Comparison of ENCODE assay signal across 9 mouse cellular contexts in the genomic region with DNA sequence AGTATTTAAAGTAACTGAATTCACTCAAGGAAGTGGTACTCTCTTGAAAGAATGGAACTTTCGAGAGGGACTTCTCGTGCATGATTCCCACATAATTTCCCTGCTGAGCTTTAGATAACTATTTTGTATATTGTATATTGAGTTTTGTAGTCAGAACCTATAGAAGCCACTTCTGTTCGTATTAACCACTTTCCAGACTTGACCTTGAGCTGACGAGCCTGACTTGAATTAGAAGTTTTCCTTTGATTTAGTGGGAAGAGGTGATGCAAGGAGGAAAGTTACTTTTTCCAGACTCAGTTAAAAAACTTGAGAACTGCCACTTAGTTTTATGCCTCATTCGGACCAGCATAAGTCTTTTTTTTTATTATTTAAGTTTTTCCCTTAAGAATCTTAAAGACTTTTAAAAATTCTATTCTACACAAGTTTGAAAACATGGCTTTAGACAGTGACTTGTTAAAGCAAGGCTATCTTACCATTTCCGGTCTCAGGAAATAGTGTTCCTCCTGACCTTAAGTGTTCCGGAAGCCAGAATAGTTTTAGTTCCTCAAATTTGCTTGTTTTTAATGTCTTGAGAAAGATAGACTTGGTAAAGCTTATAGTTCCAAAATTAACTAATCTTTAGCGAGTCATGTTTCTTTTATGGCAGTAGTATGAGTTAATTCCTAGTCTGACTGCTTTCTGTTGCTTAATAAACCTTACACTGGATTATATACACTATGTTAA. TPM values are rescaled to one million over a fixed set of nuclear protein-coding genes. Genes with fewer than 3 reads are reported as not detected.
DNase-seq lines count a peak whose midpoint lies in the region; ATAC-seq and TF ChIP-seq lines count a peak whose summit lies in the region.
"Had no signal": no experiment of that assay in that cellular context is flagged by ENCODE, and none has a peak within 500 bp of the region (broad histone marks: within the 10 kb centered on the region; RNA-seq: fewer than 3 reads in every experiment).

No protein-coding gene starts in this region.

- peak; percentile 90 for TF ChIP-seq EP300 in MEL (IDR thresholded peaks at IDR 0.05; ENCODE audit: low read depth in 1 of 2, low read length in 2 of 2)

- TF ChIP-seq POLR2A in MEL (IDR thresholded peaks at IDR 0.05; ENCODE audit: control insufficient read depth in 1 of 2, insufficient read depth in 1 of 2, low read depth in 1 of 2, low read length in 2 of 2, poor library complexity in 1 of 2) = no peak

- H3K27me3 ChIP-seq in MEL (ENCODE audit: control insufficient read depth in 1 of 2, insufficient read depth in 2 of 2, low read length in 2 of 2) = no peaks in the 10 kb centered on the region
- no peaks in the 10 kb centered on the region for H3K27me3 ChIP-seq in hindbrain, embryonic 12.5 days

- H3K9me3 ChIP-seq in MEL (replicated peaks; ENCODE audit: insufficient read depth, low read length) = no peaks in the 10 kb centered on the region
- no peaks in the 10 kb centered on the region for H3K9me3 ChIP-seq in hindbrain, embryonic 12.5 days (replicated peaks)

- peak overlapping the region; percentile 66 to 75 for H3K4me3 ChIP-seq in MEL (ENCODE audit: control insufficient read depth in 1 of 2, insufficient read depth in 1 of 2, low read depth in 2 of 2, low read length in 2 of 2)
- no peak overlapping the region for H3K4me3 ChIP-seq in hindbrain, embryonic 12.5 days

- peak overlapping the region; percentile 92 for H3K27ac ChIP-seq in MEL (ENCODE audit: control insufficient read depth, low read depth, low read length)
- H3K27ac ChIP-seq in hindbrain, embryonic 12.5 days = no peak overlapping the region

- no peak for ATAC-seq in hindbrain, embryonic 12.5 days (ENCODE audit: low FRiP score)
- ATAC-seq in megakaryocyte progenitor cell, adult 5-6 weeks (replicated peaks; ENCODE audit: poor library complexity) = peak; percentile 26

- WGBS in hindbrain, embryonic 12.5 days = 84% methylated on average over 8 of the region's 8 CpGs

- peak overlapping the region; percentile 52 for H3K9ac ChIP-seq in MEL (ENCODE audit: control insufficient read depth, low read depth, low read length, poor library complexity, severe bottlenecking)
- H3K9ac ChIP-seq in hindbrain, embryonic 12.5 days = no peak overlapping the region

- peak overlapping the region; percentile 92 for H3K4me2 ChIP-seq in hindbrain, embryonic 12.5 days (replicated peaks)

- H3K79me2 ChIP-seq in MEL (ENCODE audit: control insufficient read depth, insufficient read depth, low read length, poor library complexity) = peaks cover 34% of the 10 kb centered on the region

- DNase-seq in heart, adult 9 months (ENCODE audit: low spot score in 2 of 2) = peak; percentile 21 to 38
- DNase-seq in heart, postnatal 25 days (ENCODE audit: low spot score) = no peak
- peak; percentile 94 for DNase-seq in MEL (ENCODE audit: low read depth, low spot score)
- no peak for DNase-seq in urinary bladder, postnatal 10 days (ENCODE audit: low spot score)
- no peak for DNase-seq in urinary bladder, adult 2 months (ENCODE audit: low spot score)
- no peak for DNase-seq in cerebellum, postnatal 25 days

- intact Hi-C loops in heart, postnatal 25 days (cut with DNase I) = loop anchor here (10.0 kb wide), 1 partner anchor 67 kb away; no protein-coding TSS in a partner anchor

- peaks cover 19 to 20% of the 10 kb centered on the region in 2 experiments for H3K4me1 ChIP-seq in MEL (ENCODE audit: control insufficient read depth in 1 of 2, insufficient read depth in 2 of 2, low read length in 2 of 2)
- H3K4me1 ChIP-seq in hindbrain, embryonic 12.5 days = peaks cover 32% of the 10 kb centered on the region

- peaks cover 7 to 30% of the 10 kb centered on the region in 2 experiments; a peak in 3 of 4 replicates for H3K36me3 ChIP-seq in MEL (ENCODE audit: control insufficient read depth in 1 of 2, insufficient read depth in 2 of 2, low read length in 2 of 2)
- no peaks in the 10 kb centered on the region for H3K36me3 ChIP-seq in hindbrain, embryonic 12.5 days

- TF ChIP-seq RAD21 in MEL (IDR thresholded peaks at IDR 0.05; ENCODE audit: low read depth, low read length) = no peak

- no peak for TF ChIP-seq CTCF in MEL (IDR thresholded peaks at IDR 0.05 in 2 of 3, conservative IDR thresholded peaks at IDR 0.05 in 1 of 3; ENCODE audit: control insufficient read depth in 1 of 3, insufficient read depth in 1 of 3, low read depth in 2 of 3, low read length in 3 of 3, poor library complexity in 1 of 3, severe bottlenecking in 1 of 3)

TF ChIP-seq in MEL, 35 proteins besides CTCF, POLR2A, EP300 and RAD21 (continues in another document):
- no peak for TF ChIP-seq TAL1 (IDR thresholded peaks at IDR 0.05; ENCODE audit: low read length)
- 0 out of 2 replicates have a peak, but pooled peaks have one; percentile 49 for TF ChIP-seq MAX (IDR thresholded peaks at IDR 0.05; ENCODE audit: low read length)
- TF ChIP-seq BHLHE40 (IDR thresholded peaks at IDR 0.05; ENCODE audit: borderline replicate concordance, low read depth, low read length) = peak; percentile 65; the same call in 1 of the 2 replicates
- TF ChIP-seq MYC (IDR thresholded peaks at IDR 0.05; ENCODE audit: low read depth, low read length) = peak; percentile 86
- TF ChIP-seq USF1 (IDR thresholded peaks at IDR 0.05; ENCODE audit: low read depth, low read length) = no peak
- TF ChIP-seq GATA1 (IDR thresholded peaks at IDR 0.05; ENCODE audit: low read depth, low read length) = peak; percentile 80
- TF ChIP-seq UBTF (IDR thresholded peaks at IDR 0.05; ENCODE audit: borderline replicate concordance, insufficient read depth, low read depth, low read length) = no peak
- 0 out of 2 replicates have a peak, but pooled peaks have one; percentile 28 for TF ChIP-seq NELFE (IDR thresholded peaks at IDR 0.05; ENCODE audit: low read depth, low read length)
- peak; percentile 78 for TF ChIP-seq HCFC1 (IDR thresholded peaks at IDR 0.05; ENCODE audit: low read depth, low read length)
- no peak for TF ChIP-seq MYB (IDR thresholded peaks at IDR 0.05; ENCODE audit: low read depth, low read length)
- TF ChIP-seq NRF1 (IDR thresholded peaks at IDR 0.05; ENCODE audit: insufficient read depth, low read depth, low read length, poor library complexity, severe bottlenecking) = no peak
- 0 out of 2 replicates have a peak, but pooled peaks have one; percentile 32 for TF ChIP-seq POLR2AphosphoS2 (IDR thresholded peaks at IDR 0.05; ENCODE audit: low read length)
- peak; percentile 68; the same call in 1 of the 2 replicates for TF ChIP-seq MEF2A (IDR thresholded peaks at IDR 0.05; ENCODE audit: extremely low read depth, insufficient replicate concordance, low read depth, low read length, poor library complexity, severe bottlenecking)
- TF ChIP-seq ETS1 (IDR thresholded peaks at IDR 0.05; ENCODE audit: low read depth, low read length) = peak; percentile 93
- TF ChIP-seq ZNF384 (IDR thresholded peaks at IDR 0.05; ENCODE audit: low read depth, low read length) = 0 out of 2 replicates have a peak, but pooled peaks have one; percentile 6

RNA-seq across cellular contexts. Expression of a gene that starts 1.6 kb away (rescaled TPM):
- under 1 TPM; 0.55 to 0.59 TPM for total RNA-seq in heart, postnatal 25 days (2021)
- 0.04 TPM in 1 of 2 replicates, not detected in the other for total RNA-seq in MEL (2012; rRNA removed)
- not detected for polyA plus RNA-seq in MEL (2012; ENCODE audit: insufficient read depth in 1 of 2, insufficient read length in 2 of 2, low read depth in 1 of 2, low replicate concordance in 2 of 2, missing spikeins in 1 of 2)
- polyA plus RNA-seq in hindbrain, embryonic 12.5 days (2016; fragmentation: Nextera tagmentation; extraction: Ambion mirVana) = not detected in 2 replicates
- 0.17 TPM in 1 of 2 replicates, not detected in the other for total RNA-seq in megakaryocyte progenitor cell, adult 5-6 weeks (2015)
- 0.57 and 1.3 TPM in 2 replicates for total RNA-seq in megakaryocyte progenitor cell, adult 5-6 weeks (2017)
- polyA plus RNA-seq in urinary bladder, adult 2 months (2012; rRNA removed) = 0.03 and 0.06 TPM in 2 replicates

RNA-seq across cellular contexts. Expression of a gene that starts 2.1 kb away (rescaled TPM):
- 10 to 100 TPM; 34.9 to 37.3 TPM for total RNA-seq in heart, postnatal 25 days (2021)
- 20.4 and 21.7 TPM in 2 replicates for total RNA-seq in MEL (2012; rRNA removed)
- 10 to 100 TPM in 1 of 2 experiments, not detected in 1; 21.2 TPM for polyA plus RNA-seq in MEL (2012; ENCODE audit: insufficient read depth in 1 of 2, insufficient read length in 2 of 2, low read depth in 1 of 2, low replicate concordance in 2 of 2, missing spikeins in 1 of 2)
- polyA plus RNA-seq in hindbrain, embryonic 12.5 days (2016; fragmentation: Nextera tagmentation; extraction: Ambion mirVana) = 20.4 and 21.1 TPM in 2 replicates
- 55.6 and 71.4 TPM in 2 replicates for total RNA-seq in megakaryocyte progenitor cell, adult 5-6 weeks (2015)
- 50.6 and 58.6 TPM in 2 replicates for total RNA-seq in megakaryocyte progenitor cell, adult 5-6 weeks (2017)
- 80.4 and 84.2 TPM in 2 replicates for polyA plus RNA-seq in urinary bladder, adult 2 months (2012; rRNA removed)

RNA-seq across cellular contexts. Expression of a gene that starts 6.0 kb away (rescaled TPM):
- 10 to 100 TPM; 62.2 to 64.3 TPM for total RNA-seq in heart, postnatal 25 days (2021)
- 275 and 283 TPM in 2 replicates for total RNA-seq in MEL (2012; rRNA removed)
- polyA plus RNA-seq in MEL (2012; ENCODE audit: insufficient read depth in 1 of 2, insufficient read length in 2 of 2, low read depth in 1 of 2, low replicate concordance in 2 of 2, missing spikeins in 1 of 2) = 100 to 1,000 TPM in 1 of 2 experiments, not detected in 1; 253 TPM
- 118 and 127 TPM in 2 replicates for polyA plus RNA-seq in hindbrain, embryonic 12.5 days (2016; fragmentation: Nextera tagmentation; extraction: Ambion mirVana)
- 153 and 154 TPM in 2 replicates for total RNA-seq in megakaryocyte progenitor cell, adult 5-6 weeks (2015)
- total RNA-seq in megakaryocyte progenitor cell, adult 5-6 weeks (2017) = 182 and 256 TPM in 2 replicates
- 101 and 145 TPM in 2 replicates for polyA plus RNA-seq in urinary bladder, adult 2 months (2012; rRNA removed)

RNA-seq across cellular contexts. Expression of a gene that starts 8.6 kb away (rescaled TPM):
- not detected for total RNA-seq in heart, postnatal 25 days (2021)
- 0.04 TPM in 1 of 2 replicates, not detected in the other for total RNA-seq in MEL (2012; rRNA removed)
- under 1 TPM in 1 of 2 experiments, not detected in 1; 0.13 TPM for polyA plus RNA-seq in MEL (2012; ENCODE audit: insufficient read depth in 1 of 2, insufficient read length in 2 of 2, low read depth in 1 of 2, low replicate concordance in 2 of 2, missing spikeins in 1 of 2)
- 0.05 and 0.09 TPM in 2 replicates for polyA plus RNA-seq in hindbrain, embryonic 12.5 days (2016; fragmentation: Nextera tagmentation; extraction: Ambion mirVana)
- not detected in 2 replicates for total RNA-seq in megakaryocyte progenitor cell, adult 5-6 weeks (2015)
- not detected in 2 replicates for total RNA-seq in megakaryocyte progenitor cell, adult 5-6 weeks (2017)
- not detected in 2 replicates for polyA plus RNA-seq in urinary bladder, adult 2 months (2012; rRNA removed)
- total RNA-seq: ES-E14 had no signal

RNA-seq across cellular contexts. Expression of a gene that starts 28.4 kb away (rescaled TPM):
- 1 to 10 TPM; 2.6 to 3.3 TPM for total RNA-seq in heart, postnatal 25 days (2021)
- 11.7 and 13.9 TPM in 2 replicates for total RNA-seq in MEL (2012; rRNA removed)
- polyA plus RNA-seq in MEL (2012; ENCODE audit: insufficient read depth in 1 of 2, insufficient read length in 2 of 2, low read depth in 1 of 2, low replicate concordance in 2 of 2, missing spikeins in 1 of 2) = 10 to 100 TPM in 1 of 2 experiments, not detected in 1; 69.9 TPM
- polyA plus RNA-seq in hindbrain, embryonic 12.5 days (2016; fragmentation: Nextera tagmentation; extraction: Ambion mirVana) = 12.1 and 15.5 TPM in 2 replicates
- 20.5 and 25.2 TPM in 2 replicates for total RNA-seq in megakaryocyte progenitor cell, adult 5-6 weeks (2015)
- total RNA-seq in megakaryocyte progenitor cell, adult 5-6 weeks (2017) = 7.8 and 8.5 TPM in 2 replicates
- polyA plus RNA-seq in urinary bladder, adult 2 months (2012; rRNA removed) = 49.2 and 51.3 TPM in 2 replicates

Comparison
In these comparisons a context has a peak if more than half of its experiments do, and no peak if none do; other contexts are left out.
1. DNase-seq: peak in heart, adult 9 months (2 of 2) and MEL (single experiment); none in heart, postnatal 25 days (single experiment), urinary bladder, postnatal 10 days (single experiment), urinary bladder, adult 2 months (single experiment) and cerebellum, postnatal 25 days (0 of 2).